ENCODE assay signal across 27 mouse cellular contexts in genomic region chr15:88175991-88176390, GRCm38 (mm10).
A peak's percentile ranks its signal among the peaks of the same experiment; 100 is the strongest.
DNase-seq lines count a peak whose midpoint lies in the region; ATAC-seq and TF ChIP-seq lines count a peak whose summit lies in the region.
"Had no signal": no experiment of that assay in that cellular context is flagged by ENCODE, and none has a peak within 500 bp of the region (broad histone marks: within the 10 kb centered on the region; RNA-seq: fewer than 3 reads in every experiment).

No protein-coding gene starts in this region.

- no peaks in the 10 kb centered on the region for H3K27me3 ChIP-seq in hindbrain, postnatal 0 days (ENCODE audit: insufficient read depth, low read length)
- no peaks in the 10 kb centered on the region for H3K27me3 ChIP-seq in hindbrain, embryonic 12.5 days
- H3K27me3 ChIP-seq: forebrain, embryonic 13.5 days; heart, embryonic 15.5 days; liver, embryonic 12.5 days; megakaryocyte, embryonic 14.5 days; neural tube, embryonic 15.5 days; stomach, embryonic 15.5 days had no signal

- 53% methylated on average over 3 of the region's 3 CpGs for WGBS in hindbrain, postnatal 0 days
- 78% methylated on average over 3 of the region's 3 CpGs for WGBS in hindbrain, embryonic 12.5 days

- no peak for TF ChIP-seq POLR2A in brain, embryonic 14.5 days (IDR thresholded peaks at IDR 0.05; ENCODE audit: borderline replicate concordance, extremely low read depth, insufficient read depth, insufficient read length, poor library complexity, severe bottlenecking)

- H3K27ac ChIP-seq in hindbrain, postnatal 0 days: no peak overlapping the region
- H3K27ac ChIP-seq in hindbrain, embryonic 12.5 days: no peak overlapping the region
- H3K27ac ChIP-seq in layer of hippocampus, adult 2 months: no peak overlapping the region
- H3K27ac ChIP-seq: forebrain, embryonic 13.5 days; heart, embryonic 10.5 days; heart, embryonic 15.5 days; liver, embryonic 12.5 days; midbrain, embryonic 13.5 days; neural tube, embryonic 15.5 days; stomach, embryonic 15.5 days had no signal

- peak; percentile 45 for DNase-seq in hindbrain, postnatal 0 days (ENCODE audit: low spot score)
- peak; percentile 35 for DNase-seq in brain, embryonic 14.5 days (ENCODE audit: low read depth)
- peak; percentile 30 for DNase-seq in cerebellum, adult 9-10 months
- peak; percentile 58 to 59 for DNase-seq in cerebellum, postnatal 36 days
- DNase-seq in layer of hippocampus, adult 2 months (ENCODE audit: low spot score in 2 of 2): no peak
- no peak for DNase-seq in natural killer cell, adult 2 months (ENCODE audit: low spot score in 2 of 2)
- DNase-seq: adrenal gland, postnatal 10 days; gastrocnemius, postnatal 25 days; kidney, adult 8-10 months; kidney, postnatal 10 days; layer of hippocampus, adult 9-11 months; liver, postnatal 0 days; lung, postnatal 4 days; right cerebral cortex, postnatal 25 days; thymus, adult 18-20 months; thymus, postnatal 25 days had no signal

- ATAC-seq in hindbrain, postnatal 0 days: no peak
- no peak for ATAC-seq in hindbrain, embryonic 12.5 days (ENCODE audit: low FRiP score)
- ATAC-seq: forebrain, embryonic 13.5 days; intestine, embryonic 16.5 days; liver, embryonic 12.5 days; liver, postnatal 0 days; midbrain, embryonic 13.5 days had no signal

- no peak for TF ChIP-seq CTCF in hindbrain, postnatal 0 days (IDR thresholded peaks at IDR 0.05; ENCODE audit: low read depth)
- no peak for TF ChIP-seq CTCF in brain, embryonic 14.5 days (IDR thresholded peaks at IDR 0.05; ENCODE audit: borderline replicate concordance, extremely low read depth, insufficient read depth, insufficient read length)
- TF ChIP-seq CTCF in layer of hippocampus, adult 2 months (conservative IDR thresholded peaks at IDR 0.05): no peak

- H3K36me3 ChIP-seq in hindbrain, postnatal 0 days (ENCODE audit: insufficient read depth, low read length): no peaks in the 10 kb centered on the region
- no peaks in the 10 kb centered on the region for H3K36me3 ChIP-seq in hindbrain, embryonic 12.5 days
- H3K36me3 ChIP-seq: G1E; heart, embryonic 10.5 days; heart, embryonic 15.5 days; liver, embryonic 12.5 days; midbrain, embryonic 13.5 days; neural tube, embryonic 15.5 days; stomach, embryonic 15.5 days had no signal

- no peak overlapping the region for H3K9ac ChIP-seq in hindbrain, postnatal 0 days (replicated peaks; ENCODE audit: low read length)
- no peak overlapping the region for H3K9ac ChIP-seq in hindbrain, embryonic 12.5 days
- H3K9ac ChIP-seq: forebrain, embryonic 13.5 days; heart, embryonic 15.5 days; liver, embryonic 12.5 days; liver, postnatal 0 days; midbrain, embryonic 13.5 days; neural tube, embryonic 15.5 days; stomach, embryonic 15.5 days had no signal

- H3K9me3 ChIP-seq in hindbrain, postnatal 0 days (ENCODE audit: low read length): no peaks in the 10 kb centered on the region
- no peaks in the 10 kb centered on the region for H3K9me3 ChIP-seq in hindbrain, embryonic 12.5 days (replicated peaks)
- H3K9me3 ChIP-seq: forebrain, embryonic 13.5 days; heart, embryonic 10.5 days; heart, embryonic 15.5 days; midbrain, embryonic 13.5 days; neural tube, embryonic 15.5 days; stomach, embryonic 15.5 days had no signal

- no peaks in the 10 kb centered on the region for H3K4me1 ChIP-seq in hindbrain, postnatal 0 days (ENCODE audit: insufficient read depth, low read length)
- H3K4me1 ChIP-seq in hindbrain, embryonic 12.5 days: no peaks in the 10 kb centered on the region
- H3K4me1 ChIP-seq: forebrain, embryonic 13.5 days; heart, embryonic 10.5 days; heart, embryonic 15.5 days; liver, embryonic 12.5 days; megakaryocyte, embryonic 14.5 days; stomach, embryonic 15.5 days had no signal

- no peak overlapping the region for H3K4me3 ChIP-seq in hindbrain, postnatal 0 days (ENCODE audit: low read length)
- H3K4me3 ChIP-seq in hindbrain, embryonic 12.5 days: no peak overlapping the region
- no peak overlapping the region for H3K4me3 ChIP-seq in layer of hippocampus, adult 2 months
- H3K4me3 ChIP-seq: forebrain, embryonic 13.5 days; heart, embryonic 10.5 days; heart, embryonic 15.5 days; liver, embryonic 12.5 days; megakaryocyte, embryonic 14.5 days; midbrain, embryonic 13.5 days; neural tube, embryonic 15.5 days; stomach, embryonic 15.5 days had no signal

- H3K4me2 ChIP-seq in hindbrain, postnatal 0 days (ENCODE audit: low read depth, low read length): no peak overlapping the region
- no peak overlapping the region for H3K4me2 ChIP-seq in hindbrain, embryonic 12.5 days (replicated peaks)
- H3K4me2 ChIP-seq: forebrain, embryonic 13.5 days; heart, embryonic 15.5 days; liver, embryonic 12.5 days; midbrain, embryonic 13.5 days; neural tube, embryonic 15.5 days; stomach, embryonic 15.5 days had no signal

Comparison
In these comparisons a context has a peak if more than half of its experiments do, and no peak if none do; other contexts are left out.
1. DNase-seq: peak in hindbrain, postnatal 0 days (single experiment), brain, embryonic 14.5 days (single experiment), cerebellum, adult 9-10 months (single experiment) and cerebellum, postnatal 36 days (2 of 2); none in layer of hippocampus, adult 2 months (0 of 2) and natural killer cell, adult 2 months (0 of 2).